Mouse (Mus musculus): ENCODE measurements around the gene Kirrel3. TPM values are rescaled to one million over a fixed set of nuclear protein-coding genes. Genes with fewer than 3 reads are reported as not detected.

Gene Kirrel3
- polyA plus RNA-seq, 1 experiment from 2014 or later = 0.13 TPM

DNA sequence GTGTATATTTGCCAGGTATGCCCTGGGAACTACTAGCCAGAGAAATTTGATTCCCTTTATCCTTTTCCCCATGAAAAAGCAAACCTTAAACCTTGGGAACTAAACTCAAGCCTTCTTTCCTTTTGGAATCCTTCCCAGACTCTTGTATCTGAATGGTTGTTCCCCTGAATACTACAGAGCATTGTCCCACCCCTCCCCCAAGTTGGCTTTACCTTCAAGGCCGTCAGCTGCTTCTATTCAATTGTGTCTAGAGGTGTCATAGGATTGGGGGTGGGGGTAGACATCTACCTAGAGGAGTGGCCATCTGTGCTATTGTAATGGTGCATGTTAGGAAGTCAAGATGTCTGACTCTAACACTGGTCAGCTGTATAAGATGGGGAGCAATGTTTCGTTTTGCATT is 351.1 kb downstream of the Kirrel3 start:
- Histone ChIP-seq H3K4me1 (replicated peaks) (no peaks in the 10 kb centered on the region), H3K9ac (no peak overlapping the region), H3K4me2 (no peak overlapping the region), H3K9me3 (replicated peaks) (no peaks in the 10 kb centered on the region), H3K4me3 (replicated peaks) (no peak overlapping the region), H3K27me3 (no peaks in the 10 kb centered on the region), H3K36me3 (replicated peaks) (no peaks in the 10 kb centered on the region), H3K27ac (replicated peaks) (no peak overlapping the region)
- ATAC-seq (ENCODE audit: insufficient read depth) = no peak
- WGBS (ENCODE audit: insufficient replicate concordance) = 39% methylated on average over 2 of the region's 2 CpGs

DNA sequence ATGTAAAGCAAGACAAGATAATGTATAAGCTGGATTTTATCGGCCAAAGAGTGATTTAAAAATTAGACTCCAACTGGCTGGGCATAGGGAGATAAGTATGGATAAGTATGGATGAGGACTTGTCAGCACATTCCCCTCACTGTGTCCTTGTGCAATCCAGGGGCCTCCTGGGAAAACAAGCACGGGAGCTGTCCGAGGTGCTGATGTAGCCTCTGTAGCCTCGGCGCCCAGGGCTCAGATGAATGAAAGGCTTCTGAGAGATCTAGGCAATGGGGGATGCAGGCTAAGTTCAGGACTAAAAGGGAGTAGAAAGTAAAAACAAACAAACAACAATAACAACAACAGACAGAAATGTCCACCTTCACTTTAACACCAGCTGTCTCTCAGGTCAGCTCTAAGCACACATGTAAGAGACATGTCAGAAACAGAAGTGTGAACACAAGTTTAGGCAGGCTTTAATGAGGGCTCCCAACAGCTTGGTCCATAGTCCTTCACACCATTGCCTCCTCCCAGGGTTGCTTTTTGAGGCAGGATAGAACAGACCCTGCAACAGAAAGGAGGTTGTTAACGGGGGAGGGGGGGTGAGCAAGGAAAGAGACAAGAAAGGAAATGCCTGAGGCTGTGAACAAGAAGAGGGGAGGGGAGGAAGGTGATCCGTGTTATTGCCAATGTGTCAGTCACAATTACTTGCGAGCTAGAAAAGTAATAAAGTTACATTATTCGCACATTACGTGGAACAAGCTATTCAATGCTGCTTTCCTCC is 352.2 kb downstream of the Kirrel3 start:
- H3K4me2 ChIP-seq = no peak overlapping the region
- H3K9ac ChIP-seq = no peak overlapping the region
- no peak overlapping the region for H3K27ac ChIP-seq (replicated peaks)
- no peaks in the 10 kb centered on the region for H3K27me3 ChIP-seq
- no peak overlapping the region for H3K4me3 ChIP-seq (replicated peaks)
- no peaks in the 10 kb centered on the region for H3K36me3 ChIP-seq (replicated peaks)
- WGBS (ENCODE audit: insufficient replicate concordance) = 39% methylated on average over 10 of the region's 10 CpGs
- no peaks in the 10 kb centered on the region for H3K4me1 ChIP-seq (replicated peaks)
- H3K9me3 ChIP-seq (replicated peaks) = no peaks in the 10 kb centered on the region
- no peak for ATAC-seq (ENCODE audit: insufficient read depth)

GRCm38 (mm10) chr9:34843275-34843965 is 357.7 kb downstream of the Kirrel3 start:
- H3K4me2 ChIP-seq = no peak overlapping the region
- 54% methylated on average over 10 of the region's 10 CpGs for WGBS (ENCODE audit: insufficient replicate concordance)
- H3K4me1 ChIP-seq (replicated peaks) = no peaks in the 10 kb centered on the region
- H3K9me3 ChIP-seq (replicated peaks) = no peaks in the 10 kb centered on the region
- no peak for ATAC-seq (ENCODE audit: insufficient read depth)
- no peak overlapping the region for H3K9ac ChIP-seq
- no peaks in the 10 kb centered on the region for H3K27me3 ChIP-seq
- no peak overlapping the region for H3K27ac ChIP-seq (replicated peaks)
- H3K36me3 ChIP-seq (replicated peaks) = no peaks in the 10 kb centered on the region
- no peak overlapping the region for H3K4me3 ChIP-seq (replicated peaks)

GRCm38 (mm10) chr9:34846440-34846839 is 360.7 kb downstream of the Kirrel3 start:
- H3K27me3 ChIP-seq = no peaks in the 10 kb centered on the region
- no peaks in the 10 kb centered on the region for H3K36me3 ChIP-seq (replicated peaks)
- no peak overlapping the region for H3K4me3 ChIP-seq (replicated peaks)
- no peak for ATAC-seq (ENCODE audit: insufficient read depth)
- H3K27ac ChIP-seq (replicated peaks) = no peak overlapping the region
- H3K9me3 ChIP-seq (replicated peaks) = no peaks in the 10 kb centered on the region
- 15% methylated on average over 1 of the region's 1 CpGs for WGBS (ENCODE audit: insufficient replicate concordance)
- no peaks in the 10 kb centered on the region for H3K4me1 ChIP-seq (replicated peaks)
- H3K4me2 ChIP-seq = no peak overlapping the region
- H3K9ac ChIP-seq = no peak overlapping the region

DNA sequence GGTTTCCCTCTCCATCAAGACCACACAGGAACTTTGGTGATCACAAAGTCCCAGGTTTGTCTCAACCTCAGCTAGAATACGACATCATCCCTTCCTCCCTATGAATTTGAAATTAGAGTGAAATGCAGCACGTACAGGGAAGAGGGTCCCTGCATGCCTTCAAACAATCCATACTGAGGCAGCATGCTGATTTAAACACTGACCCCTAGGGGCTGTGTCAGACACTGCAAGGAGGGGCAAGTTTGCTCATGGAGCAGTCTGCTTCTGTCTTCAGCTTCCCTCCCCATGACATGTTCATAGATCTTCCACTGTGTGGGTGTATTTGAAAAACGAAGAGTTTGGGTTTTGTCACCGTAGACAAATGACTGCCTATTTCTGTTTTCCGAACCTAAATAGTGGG is 362.0 kb downstream of the Kirrel3 start:
- no peaks in the 10 kb centered on the region for H3K9me3 ChIP-seq (replicated peaks)
- no peak overlapping the region for H3K4me3 ChIP-seq (replicated peaks)
- WGBS (ENCODE audit: insufficient replicate concordance) = 35% methylated on average over 5 of the region's 5 CpGs
- no peaks in the 10 kb centered on the region for H3K4me1 ChIP-seq (replicated peaks)
- ATAC-seq (ENCODE audit: insufficient read depth) = no peak
- H3K9ac ChIP-seq = no peak overlapping the region
- no peak overlapping the region for H3K4me2 ChIP-seq
- no peak overlapping the region for H3K27ac ChIP-seq (replicated peaks)
- no peaks in the 10 kb centered on the region for H3K36me3 ChIP-seq (replicated peaks)
- no peaks in the 10 kb centered on the region for H3K27me3 ChIP-seq

GRCm38 (mm10) chr9:34851136-34851535 is 365.4 kb downstream of the Kirrel3 start:
- Histone ChIP-seq H3K27ac (replicated peaks) (no peak overlapping the region), H3K9me3 (replicated peaks) (no peaks in the 10 kb centered on the region), H3K36me3 (replicated peaks) (no peaks in the 10 kb centered on the region), H3K4me1 (replicated peaks) (no peaks in the 10 kb centered on the region), H3K4me2 (no peak overlapping the region), H3K9ac (no peak overlapping the region), H3K27me3 (no peaks in the 10 kb centered on the region), H3K4me3 (replicated peaks) (no peak overlapping the region)
- no peak for ATAC-seq (ENCODE audit: insufficient read depth)
- 70% methylated on average over 4 of the region's 4 CpGs for WGBS (ENCODE audit: insufficient replicate concordance)

- H3K4me1 ChIP-seq (replicated peaks) = no peaks in the 10 kb centered on the region
- H3K27me3 ChIP-seq = no peaks in the 10 kb centered on the region
- H3K4me3 ChIP-seq (replicated peaks) = no peak overlapping the region
- no peak overlapping the region for H3K9ac ChIP-seq
- ATAC-seq (ENCODE audit: insufficient read depth) = no peak
- no peaks in the 10 kb centered on the region for H3K36me3 ChIP-seq (replicated peaks)
- no peaks in the 10 kb centered on the region for H3K9me3 ChIP-seq (replicated peaks)
- H3K4me2 ChIP-seq = no peak overlapping the region
- WGBS (ENCODE audit: insufficient replicate concordance) = 42% methylated on average over 9 of the region's 9 CpGs
- no peak overlapping the region for H3K27ac ChIP-seq (replicated peaks)
Measured at GRCm38 (mm10) chr9:34857575-34857974, 371.9 kb downstream of the Kirrel3 start.

DNA sequence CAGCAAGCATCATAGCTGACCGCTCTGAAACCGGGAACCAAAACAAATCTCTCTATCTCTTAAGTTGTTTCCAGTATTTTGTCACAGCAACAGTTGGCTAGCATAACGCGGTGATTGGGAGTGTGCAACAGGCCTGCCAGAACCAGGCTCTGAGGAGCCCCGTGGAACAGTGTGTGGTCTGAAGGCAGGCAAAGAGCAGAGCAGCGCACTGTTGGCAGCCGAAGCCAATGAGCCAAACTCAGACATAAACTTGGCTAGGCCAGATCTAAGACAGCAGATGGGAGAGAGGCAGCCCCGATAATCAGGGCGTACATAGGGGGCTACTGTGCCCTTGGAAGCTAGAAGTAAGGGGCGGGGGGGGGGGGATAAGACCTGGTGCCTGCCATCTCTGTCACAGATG is 372.4 kb downstream of the Kirrel3 start:
- H3K4me3 ChIP-seq (replicated peaks) = no peak overlapping the region
- H3K36me3 ChIP-seq (replicated peaks) = no peaks in the 10 kb centered on the region
- no peak overlapping the region for H3K27ac ChIP-seq (replicated peaks)
- H3K27me3 ChIP-seq = no peaks in the 10 kb centered on the region
- 73% methylated on average over 10 of the region's 10 CpGs for whole genome bisulfite sequencing (ENCODE audit: insufficient replicate concordance)
- no peak for ATAC-seq (ENCODE audit: insufficient read depth)
- no peaks in the 10 kb centered on the region for H3K4me1 ChIP-seq (replicated peaks)
- no peak overlapping the region for H3K9ac ChIP-seq
- H3K9me3 ChIP-seq (replicated peaks) = no peaks in the 10 kb centered on the region
- no peak overlapping the region for H3K4me2 ChIP-seq

DNA sequence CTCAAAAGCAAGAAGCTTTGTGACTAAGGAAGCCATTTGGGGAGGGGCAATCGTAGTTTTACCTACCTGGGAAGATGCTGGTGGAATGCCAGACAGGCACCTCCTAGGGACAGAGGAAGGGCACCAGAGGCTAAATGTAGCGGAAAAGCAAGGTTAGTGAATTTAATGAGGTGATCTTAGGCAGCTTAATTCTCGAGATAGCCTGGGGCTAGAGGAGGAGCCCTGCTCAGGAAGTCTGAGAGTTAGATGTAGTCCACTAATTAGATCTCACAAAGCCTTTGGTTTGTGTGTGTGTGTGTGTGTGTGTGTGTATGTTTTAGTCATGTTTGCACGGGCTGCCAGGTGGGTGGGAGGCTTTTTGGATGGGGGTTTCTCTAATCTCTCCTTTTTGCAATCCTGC is 375.2 kb downstream of the Kirrel3 start:
- ATAC-seq (ENCODE audit: insufficient read depth) = no peak
- H3K4me1 ChIP-seq (replicated peaks) = no peaks in the 10 kb centered on the region
- 27% methylated on average over 4 of the region's 4 CpGs for WGBS (ENCODE audit: insufficient replicate concordance)

DNA sequence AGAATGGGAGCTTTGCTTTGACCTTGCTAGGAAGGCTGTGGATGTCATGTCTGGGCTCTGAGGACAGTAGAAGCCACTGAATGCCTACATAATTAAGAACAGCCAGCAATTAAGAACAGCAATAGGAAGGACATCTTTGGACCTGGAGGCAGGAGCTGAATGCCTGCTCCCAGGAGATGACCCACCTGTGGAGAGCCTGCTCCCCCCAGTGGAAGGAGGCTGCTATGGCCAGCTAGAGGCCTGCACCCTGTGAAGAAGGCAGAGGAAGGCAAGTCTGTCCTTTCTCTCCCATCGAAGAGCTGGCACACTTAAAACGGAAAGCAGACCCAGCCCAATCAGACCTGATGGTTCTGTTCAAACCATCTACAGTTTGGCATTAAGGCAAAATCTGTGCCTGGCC is 376.1 kb downstream of the Kirrel3 start:
- ATAC-seq (ENCODE audit: insufficient read depth) = no peak
- WGBS (ENCODE audit: insufficient replicate concordance) = 14% methylated on average over 2 of the region's 2 CpGs
- H3K9ac ChIP-seq = no peak overlapping the region
- no peaks in the 10 kb centered on the region for H3K4me1 ChIP-seq (replicated peaks)
- no peaks in the 10 kb centered on the region for H3K36me3 ChIP-seq (replicated peaks)
- no peaks in the 10 kb centered on the region for H3K27me3 ChIP-seq
- no peak overlapping the region for H3K27ac ChIP-seq (replicated peaks)
- no peak overlapping the region for H3K4me2 ChIP-seq
- H3K9me3 ChIP-seq (replicated peaks) = no peaks in the 10 kb centered on the region
- no peak overlapping the region for H3K4me3 ChIP-seq (replicated peaks)

More for the DNA sequence above, 375.2 kb downstream of the Kirrel3 start:
- Histone ChIP-seq H3K9me3 (replicated peaks) (no peaks in the 10 kb centered on the region), H3K4me2 (no peak overlapping the region), H3K36me3 (replicated peaks) (no peaks in the 10 kb centered on the region), H3K27ac (replicated peaks) (no peak overlapping the region), H3K9ac (no peak overlapping the region), H3K27me3 (no peaks in the 10 kb centered on the region), H3K4me3 (replicated peaks) (no peak overlapping the region)

DNA sequence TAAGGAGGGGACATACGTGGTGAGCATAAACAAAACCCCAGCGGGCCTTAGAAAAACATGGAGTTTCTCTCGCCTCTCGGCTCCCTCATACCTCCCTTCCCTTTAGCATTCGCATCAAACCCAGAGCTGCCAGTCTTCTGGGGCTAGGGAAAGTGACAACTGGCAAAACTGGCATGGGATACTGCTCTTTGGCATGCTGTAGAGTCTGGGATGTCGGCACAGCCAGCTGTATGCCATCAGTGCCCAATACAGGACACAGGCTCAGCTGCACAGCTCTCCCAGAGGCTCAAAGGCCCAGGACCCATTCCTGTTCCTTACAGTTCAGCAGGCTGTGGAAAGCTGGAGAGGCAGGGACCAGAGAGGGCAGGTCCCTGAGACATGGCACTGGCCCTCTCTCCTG is 379.9 kb downstream of the Kirrel3 start:
- Histone ChIP-seq H3K4me2 (no peak overlapping the region), H3K4me1 (replicated peaks) (no peaks in the 10 kb centered on the region), H3K27me3 (no peaks in the 10 kb centered on the region), H3K9me3 (replicated peaks) (no peaks in the 10 kb centered on the region), H3K36me3 (replicated peaks) (no peaks in the 10 kb centered on the region), H3K4me3 (replicated peaks) (no peak overlapping the region), H3K9ac (no peak overlapping the region), H3K27ac (replicated peaks) (no peak overlapping the region)
- 51% methylated on average over 6 of the region's 6 CpGs for WGBS (ENCODE audit: insufficient replicate concordance)
- no peak for ATAC-seq (ENCODE audit: insufficient read depth)

Data from liver, embryonic 15.5 days (tissue).